Comparison of ENCODE assay signal across 18 mouse cellular contexts in the genomic region with DNA sequence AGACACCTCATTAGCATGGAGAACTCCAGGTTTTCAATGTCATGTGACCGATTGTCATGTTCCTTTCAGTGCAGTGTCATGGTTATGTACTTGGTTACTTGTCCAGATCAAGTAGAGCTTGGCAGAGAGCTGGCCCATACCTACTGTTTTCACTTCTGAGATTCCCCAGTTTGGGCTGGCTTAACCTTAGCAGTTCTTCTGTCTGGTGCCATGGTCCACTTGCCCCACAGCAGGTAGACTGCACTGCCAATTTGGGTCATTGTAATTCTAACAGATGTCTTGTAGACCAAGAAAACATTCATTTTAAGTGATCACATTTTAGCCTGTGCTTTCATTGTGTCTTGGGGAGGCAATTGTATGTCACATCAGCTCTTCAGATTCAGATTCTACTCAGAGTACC.
"Had no signal": no experiment of that assay in that cellular context is flagged by ENCODE, and none has a peak within 500 bp of the region (broad histone marks: within the 10 kb centered on the region; RNA-seq: fewer than 3 reads in every experiment).

No protein-coding gene starts in this region.

- H3K27ac ChIP-seq: lung, embryonic 15.5 days; macrophage; midbrain, embryonic 12.5 days; neural tube, embryonic 13.5 days; neural tube, embryonic 15.5 days; stomach, embryonic 15.5 days; stomach, postnatal 0 days had no signal

- H3K4me3 ChIP-seq: lung, embryonic 15.5 days; megakaryocyte, embryonic 14.5 days; midbrain, embryonic 12.5 days; myocyte; neural tube, embryonic 13.5 days; neural tube, embryonic 15.5 days; stomach, embryonic 15.5 days had no signal

- H3K36me3 ChIP-seq: lung, embryonic 15.5 days; midbrain, embryonic 12.5 days; neural tube, embryonic 13.5 days; neural tube, embryonic 15.5 days; stomach, embryonic 15.5 days had no signal

- H3K9me3 ChIP-seq: lung, embryonic 15.5 days; megakaryocyte, embryonic 14.5 days; midbrain, embryonic 12.5 days; neural tube, embryonic 13.5 days; neural tube, embryonic 15.5 days; stomach, embryonic 15.5 days had no signal

- H3K27me3 ChIP-seq: lung, embryonic 15.5 days; megakaryocyte, embryonic 14.5 days; midbrain, embryonic 12.5 days; neural tube, embryonic 13.5 days; neural tube, embryonic 15.5 days; stomach, embryonic 15.5 days had no signal

- H3K4me1 ChIP-seq: lung, embryonic 15.5 days; megakaryocyte, embryonic 14.5 days; midbrain, embryonic 12.5 days; neural tube, embryonic 13.5 days; neural tube, embryonic 15.5 days; stomach, embryonic 15.5 days had no signal

- DNase-seq: liver, postnatal 0 days; lung, adult 2 months; lung, postnatal 14 days; lung, postnatal 36 days; midbrain, embryonic 14.5 days; retina, postnatal 1 day; right cerebral cortex, adult 18-20 months; thymus, adult 2 months; thymus, postnatal 25 days had no signal
